Mouse (Mus musculus) neural tube, embryonic 15.5 days (tissue): ENCODE data around the gene Ikzf3. TPM values are rescaled to one million over a fixed set of nuclear protein-coding genes. Genes with fewer than 3 reads are reported as not detected.

Experiments used
- ATAC-seq: fragments of 200-750 bp; cut with Nextera tagmentation; 2 replicates; pipeline ENCODE4 v1.8.0; 2017; ENCODE audit warnings: mild to moderate bottlenecking, moderate TSS enrichment, moderate library complexity; ENCODE audit not compliant: low FRiP score
- H3K27ac ChIP-seq: fragments of 300-500 bp; sonication (generic); replicated peaks from 2 replicates; pipeline ENCODE4 v1.5.1; 2015; ENCODE audit warnings: mild to moderate bottlenecking, inconsistent platforms
- H3K27me3 ChIP-seq: fragments of 300-500 bp; sonication (generic); replicated peaks from 2 replicates; pipeline ENCODE4 v1.6.1; 2015; ENCODE audit warnings: inconsistent platforms
- H3K36me3 ChIP-seq: fragments of 300-500 bp; sonication (generic); 2 replicates; pipeline ENCODE4 v1.6.1; 2015; ENCODE audit warnings: inconsistent platforms
- H3K4me1 ChIP-seq: fragments of 300-500 bp; sonication (generic); 2 replicates; pipeline ENCODE4 v1.6.1; 2015; ENCODE audit warnings: inconsistent platforms
- H3K4me2 ChIP-seq: fragments of 300-500 bp; sonication (generic); 2 replicates; pipeline ENCODE4 v1.6.1; 2015; ENCODE audit warnings: inconsistent platforms, mild to moderate bottlenecking, moderate library complexity
- H3K4me3 ChIP-seq: fragments of 300-500 bp; sonication (generic); replicated peaks from 2 replicates; pipeline ENCODE4 v1.5.1; 2015; ENCODE audit warnings: mild to moderate bottlenecking, inconsistent platforms
- H3K9ac ChIP-seq: fragments of 300-500 bp; sonication (generic); replicated peaks from 2 replicates; pipeline ENCODE4 v1.6.1; 2015; ENCODE audit warnings: mild to moderate bottlenecking, inconsistent platforms
- H3K9me3 ChIP-seq: fragments of 300-500 bp; sonication (generic); replicated peaks from 2 replicates; pipeline ENCODE4 v1.6.1; 2016; ENCODE audit warnings: inconsistent platforms
- WGBS: fragments of 180-500 bp; shearing (Covaris S2); methylation state at CpG from one replicate; pipeline ENCODE4 v1.1.7; 2015; ENCODE audit warnings: mixed read lengths; 5-methylcytosine and 5-hydroxymethylcytosine counted together
- polyA plus RNA-seq: library from polyadenylated mRNA; unstranded; fragments of >200 nt; fragmentation: Nextera tagmentation; extraction: Ambion mirVana; gene quantifications from 2 replicates; pipeline ENCODE4 v1.2.1, GENCODE M21; 2015

Gene Ikzf3
- polyA plus RNA-seq, 1 experiment from 2014 or later, result 0.18 TPM

GRCm38 (mm10) chr11:98437441-98437840 lies 108.4 kb downstream of the Ikzf3 start:
- Histone ChIP-seq H3K27ac (no peak overlapping the region), H3K4me2 (peak overlapping the region; percentile 76; the same call in 1 of the 2 replicates), H3K9ac (0 out of 2 replicates have a peak overlapping the region, but pooled peaks have one; percentile 61), H3K9me3 (no peaks in the 10 kb centered on the region), H3K27me3 (no peaks in the 10 kb centered on the region), H3K4me3 (peak overlapping the region; percentile 90; the same call in 1 of the 2 replicates), H3K36me3 (no peaks in the 10 kb centered on the region), H3K4me1 (peaks cover 12% of the 10 kb centered on the region)
- no peak for ATAC-seq
- WGBS, result 85% methylated on average over 6 of the region's 6 CpGs

DNA sequence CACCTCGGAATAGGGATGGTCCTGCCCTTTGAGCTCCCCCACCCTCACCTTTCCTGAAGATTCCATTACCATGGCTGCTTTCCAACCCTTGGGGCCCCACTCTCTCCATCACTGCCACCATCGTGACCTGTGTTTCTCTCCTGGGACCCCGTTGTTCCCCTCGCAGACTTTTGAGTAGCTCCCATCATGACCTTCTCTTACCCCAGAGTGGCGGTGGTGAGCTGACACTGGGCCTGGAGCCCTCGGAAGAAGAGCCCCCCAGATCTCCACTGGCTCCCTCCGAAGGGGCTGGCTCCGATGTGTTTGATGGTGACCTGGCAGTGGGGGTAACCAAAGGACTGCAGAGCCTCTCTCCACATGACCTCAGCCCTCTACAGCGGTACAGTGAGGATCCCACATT lies 110.1 kb downstream of the Ikzf3 start:
- WGBS, result 89% methylated on average over 9 of the region's 9 CpGs
- ATAC-seq, result no peak
- Histone ChIP-seq H3K9ac (no peak overlapping the region), H3K36me3 (no peaks in the 10 kb centered on the region), H3K27ac (no peak overlapping the region), H3K27me3 (no peaks in the 10 kb centered on the region), H3K9me3 (no peaks in the 10 kb centered on the region), H3K4me1 (peaks cover 12% of the 10 kb centered on the region), H3K4me3 (no peak overlapping the region), H3K4me2 (no peak overlapping the region)

GRCm38 (mm10) chr11:98431743-98432502 lies 113.9 kb downstream of the Ikzf3 start:
- H3K4me2 ChIP-seq, result no peak overlapping the region
- no peak for ATAC-seq
- WGBS, result 88% methylated on average over 9 of the region's 9 CpGs
- H3K27ac ChIP-seq, result no peak overlapping the region
- no peaks in the 10 kb centered on the region for H3K4me1 ChIP-seq
- no peaks in the 10 kb centered on the region for H3K9me3 ChIP-seq
- H3K4me3 ChIP-seq, result no peak overlapping the region
- no peak overlapping the region for H3K9ac ChIP-seq
- no peaks in the 10 kb centered on the region for H3K27me3 ChIP-seq
- no peaks in the 10 kb centered on the region for H3K36me3 ChIP-seq

GRCm38 (mm10) chr11:98428436-98428835 lies 117.4 kb downstream of the Ikzf3 start:
- Histone ChIP-seq H3K27me3 (no peaks in the 10 kb centered on the region), H3K9me3 (no peaks in the 10 kb centered on the region), H3K4me3 (no peak overlapping the region), H3K36me3 (no peaks in the 10 kb centered on the region), H3K4me1 (no peaks in the 10 kb centered on the region), H3K27ac (no peak overlapping the region), H3K4me2 (no peak overlapping the region), H3K9ac (no peak overlapping the region)
- ATAC-seq, result no peak
- 92% methylated on average over 5 of the region's 5 CpGs for WGBS

DNA sequence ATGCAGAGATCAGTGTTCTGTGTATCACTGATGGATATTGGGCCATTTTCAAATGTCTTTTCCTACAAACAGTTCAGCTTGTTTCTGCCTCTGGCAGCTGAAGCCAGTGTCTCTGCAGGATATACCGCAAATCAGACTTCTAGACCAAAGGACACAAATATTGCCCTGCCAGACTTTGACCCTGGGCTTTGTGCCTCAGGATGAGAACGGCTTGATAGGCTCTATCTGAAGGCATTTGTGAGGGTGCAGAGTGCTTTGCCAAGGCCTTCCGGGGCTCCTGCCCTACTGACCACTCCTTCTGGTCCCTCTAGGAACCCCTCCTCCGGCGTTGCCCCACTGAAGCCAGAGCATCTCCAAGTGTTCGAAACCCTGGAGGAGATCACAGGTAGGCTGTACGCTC lies 119.2 kb downstream of the Ikzf3 start:
- H3K36me3 ChIP-seq, result no peaks in the 10 kb centered on the region
- H3K4me2 ChIP-seq, result no peak overlapping the region
- ATAC-seq, result no peak
- H3K4me3 ChIP-seq, result no peak overlapping the region
- no peaks in the 10 kb centered on the region for H3K4me1 ChIP-seq
- H3K27me3 ChIP-seq, result no peaks in the 10 kb centered on the region
- 93% methylated on average over 7 of the region's 7 CpGs for WGBS
- H3K9me3 ChIP-seq, result no peaks in the 10 kb centered on the region
- no peak overlapping the region for H3K27ac ChIP-seq
- no peak overlapping the region for H3K9ac ChIP-seq

DNA sequence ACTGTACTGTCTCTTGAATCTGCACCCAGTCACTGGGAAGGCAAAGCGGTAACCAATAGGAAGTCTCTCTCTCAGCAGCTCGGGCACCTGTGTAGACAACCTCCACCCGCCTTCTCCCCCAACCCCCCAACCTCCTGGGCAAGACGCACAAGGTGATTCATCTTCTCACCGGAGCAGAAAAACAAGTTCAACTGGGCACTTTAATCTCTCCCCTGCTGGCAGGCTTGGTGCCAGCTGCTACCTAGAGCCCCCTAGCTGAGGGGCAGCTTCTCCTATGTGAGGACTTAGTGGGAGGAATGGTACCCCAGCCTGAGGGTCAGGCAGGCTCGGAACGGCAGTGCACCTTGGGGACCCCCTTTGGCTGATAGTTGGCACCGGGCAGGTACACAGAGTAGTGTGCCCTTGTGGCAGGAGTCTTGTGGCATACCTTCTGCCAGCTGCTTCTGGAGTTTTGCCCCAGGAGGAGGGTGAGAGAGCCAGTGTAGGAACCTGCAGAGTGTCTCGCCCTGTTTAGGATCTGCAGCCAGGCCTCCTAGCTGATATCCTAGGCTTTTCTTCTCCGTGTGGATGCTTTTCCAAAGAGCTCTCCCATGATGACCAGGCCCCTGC lies 126.8 kb downstream of the Ikzf3 start:
- Histone ChIP-seq H3K4me3 (no peak overlapping the region), H3K4me1 (peaks cover 6% of the 10 kb centered on the region), H3K9ac (no peak overlapping the region), H3K36me3 (no peaks in the 10 kb centered on the region), H3K27me3 (no peaks in the 10 kb centered on the region), H3K4me2 (no peak overlapping the region), H3K9me3 (no peaks in the 10 kb centered on the region), H3K27ac (no peak overlapping the region)
- no peak for ATAC-seq
- 83% methylated on average over 10 of the region's 10 CpGs for WGBS

DNA sequence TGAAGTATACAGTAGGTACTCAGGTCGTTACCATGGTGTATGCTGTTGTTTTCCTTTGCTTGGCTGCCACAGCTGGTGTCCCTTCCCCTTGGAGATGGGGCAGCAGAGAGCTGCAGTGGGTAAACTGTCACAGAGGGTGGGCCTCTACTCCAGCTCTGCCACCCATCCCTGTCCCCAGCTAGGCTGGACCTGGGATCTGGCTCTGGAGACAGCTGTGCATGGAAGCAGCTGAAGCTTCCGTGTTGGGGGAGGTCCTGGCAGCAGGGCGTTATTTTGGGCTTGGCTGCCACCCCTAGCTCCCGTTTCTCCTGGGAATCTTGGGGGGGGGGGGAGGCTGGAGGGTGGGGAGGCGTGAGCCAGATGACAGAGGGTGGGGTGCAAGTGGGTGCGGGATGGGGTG lies 127.6 kb downstream of the Ikzf3 start:
- H3K36me3 ChIP-seq, result no peaks in the 10 kb centered on the region
- no peaks in the 10 kb centered on the region for H3K27me3 ChIP-seq
- H3K9ac ChIP-seq, result no peak overlapping the region
- H3K4me2 ChIP-seq, result no peak overlapping the region
- peaks cover 14% of the 10 kb centered on the region for H3K4me1 ChIP-seq
- 70% methylated on average over 6 of the region's 6 CpGs for WGBS
- H3K9me3 ChIP-seq, result no peaks in the 10 kb centered on the region
- no peak for ATAC-seq
- H3K4me3 ChIP-seq, result no peak overlapping the region
- no peak overlapping the region for H3K27ac ChIP-seq

DNA sequence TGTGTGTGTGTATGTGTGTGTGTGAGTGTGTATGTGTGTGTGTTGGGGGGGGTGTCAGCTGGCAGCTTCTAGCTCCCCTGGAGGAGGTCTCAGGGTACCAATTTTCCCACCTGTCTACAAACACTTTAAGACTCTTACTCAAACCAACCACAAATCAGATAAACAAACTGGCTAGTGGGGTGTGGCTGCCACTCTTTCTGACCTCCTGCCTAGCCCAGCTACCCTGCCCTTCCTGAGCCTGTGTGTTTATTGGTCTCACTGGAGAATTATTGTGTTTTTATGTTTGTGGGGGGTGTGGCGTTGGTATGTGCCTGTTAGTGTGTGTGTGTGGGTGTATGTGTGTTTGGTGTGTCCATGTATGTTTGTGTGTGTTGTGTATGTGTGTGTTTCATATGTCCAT lies 128.8 kb downstream of the Ikzf3 start:
- WGBS, result 93% methylated on average over 1 of the region's 1 CpGs
- H3K27ac ChIP-seq, result no peak overlapping the region
- H3K9me3 ChIP-seq, result no peaks in the 10 kb centered on the region

More for the DNA sequence above, 128.8 kb downstream of the Ikzf3 start:
- Histone ChIP-seq H3K27me3 (peaks cover 10% of the 10 kb centered on the region), H3K36me3 (no peaks in the 10 kb centered on the region), H3K4me3 (no peak overlapping the region), H3K9ac (no peak overlapping the region), H3K4me1 (peaks cover 25% of the 10 kb centered on the region), H3K4me2 (no peak overlapping the region)
- ATAC-seq, result no peak

Other genes with a start within 250 kb of the Ikzf3 start
- gene Neurod2, start 216.4 kb downstream of the Ikzf3 start, polyA plus RNA-seq, result 13.7 and 16.3 TPM in 2 replicates
- gene Ppp1r1b, start 197.6 kb downstream of the Ikzf3 start, polyA plus RNA-seq, result 2.5 and 3.7 TPM in 2 replicates
- gene Stard3, start 187.7 kb downstream of the Ikzf3 start, polyA plus RNA-seq, result 31.6 and 37.6 TPM in 2 replicates
- 1.4 and 1.7 TPM in 2 replicates for gene Tcap, start 162.2 kb downstream of the Ikzf3 start, polyA plus RNA-seq
- 2.2 and 2.9 TPM in 2 replicates for gene Pnmt, start 159.6 kb downstream of the Ikzf3 start, polyA plus RNA-seq
- 7.4 and 9.6 TPM in 2 replicates for gene Pgap3, start 145.5 kb downstream of the Ikzf3 start, polyA plus RNA-seq
- 7.3 and 9.4 TPM in 2 replicates for gene Erbb2, start 133.6 kb downstream of the Ikzf3 start, polyA plus RNA-seq
- gene Mien1, start 107.0 kb downstream of the Ikzf3 start, polyA plus RNA-seq, result 243 and 278 TPM in 2 replicates
- 1.1 and 8.3 TPM in 2 replicates for gene Grb7, start 99.6 kb downstream of the Ikzf3 start, polyA plus RNA-seq
- gene Zpbp2, start 5.1 kb upstream of the Ikzf3 start, polyA plus RNA-seq, result 0.45 TPM in 1 of 2 replicates, not detected in the other
- 92.9 and 99.8 TPM in 2 replicates for gene Ormdl3, start 41.3 kb upstream of the Ikzf3 start, polyA plus RNA-seq
- not detected in 2 replicates for gene Lrrc3c, start 52.3 kb upstream of the Ikzf3 start, polyA plus RNA-seq
- 0.42 and 0.79 TPM in 2 replicates for gene Gm12355, start 79.6 kb upstream of the Ikzf3 start, polyA plus RNA-seq
- gene Gsdma3, start 80.3 kb upstream of the Ikzf3 start, polyA plus RNA-seq, result not detected in 2 replicates
- 0.14 and 0.15 TPM in 2 replicates for gene Gsdma2, start 100.7 kb upstream of the Ikzf3 start, polyA plus RNA-seq
- 0.06 TPM in 1 of 2 replicates, not detected in the other for gene Gsdma, start 118.3 kb upstream of the Ikzf3 start, polyA plus RNA-seq
- gene Psmd3, start 136.5 kb upstream of the Ikzf3 start, polyA plus RNA-seq, result 185 and 191 TPM in 2 replicates
- not detected in 2 replicates for gene Csf3, start 155.2 kb upstream of the Ikzf3 start, polyA plus RNA-seq
- gene Med24, start 183.4 kb upstream of the Ikzf3 start, polyA plus RNA-seq, result 59.6 and 60.9 TPM in 2 replicates
- 104 and 125 TPM in 2 replicates for gene Thra, start 194.6 kb upstream of the Ikzf3 start, polyA plus RNA-seq
- 3.8 and 4.0 TPM in 2 replicates for gene Nr1d1, start 229.3 kb upstream of the Ikzf3 start, polyA plus RNA-seq
- 27.5 and 30.1 TPM in 2 replicates for gene Msl1, start 249.5 kb upstream of the Ikzf3 start, polyA plus RNA-seq